ENCODE assay signal across 9 mouse cellular contexts in the genomic region with DNA sequence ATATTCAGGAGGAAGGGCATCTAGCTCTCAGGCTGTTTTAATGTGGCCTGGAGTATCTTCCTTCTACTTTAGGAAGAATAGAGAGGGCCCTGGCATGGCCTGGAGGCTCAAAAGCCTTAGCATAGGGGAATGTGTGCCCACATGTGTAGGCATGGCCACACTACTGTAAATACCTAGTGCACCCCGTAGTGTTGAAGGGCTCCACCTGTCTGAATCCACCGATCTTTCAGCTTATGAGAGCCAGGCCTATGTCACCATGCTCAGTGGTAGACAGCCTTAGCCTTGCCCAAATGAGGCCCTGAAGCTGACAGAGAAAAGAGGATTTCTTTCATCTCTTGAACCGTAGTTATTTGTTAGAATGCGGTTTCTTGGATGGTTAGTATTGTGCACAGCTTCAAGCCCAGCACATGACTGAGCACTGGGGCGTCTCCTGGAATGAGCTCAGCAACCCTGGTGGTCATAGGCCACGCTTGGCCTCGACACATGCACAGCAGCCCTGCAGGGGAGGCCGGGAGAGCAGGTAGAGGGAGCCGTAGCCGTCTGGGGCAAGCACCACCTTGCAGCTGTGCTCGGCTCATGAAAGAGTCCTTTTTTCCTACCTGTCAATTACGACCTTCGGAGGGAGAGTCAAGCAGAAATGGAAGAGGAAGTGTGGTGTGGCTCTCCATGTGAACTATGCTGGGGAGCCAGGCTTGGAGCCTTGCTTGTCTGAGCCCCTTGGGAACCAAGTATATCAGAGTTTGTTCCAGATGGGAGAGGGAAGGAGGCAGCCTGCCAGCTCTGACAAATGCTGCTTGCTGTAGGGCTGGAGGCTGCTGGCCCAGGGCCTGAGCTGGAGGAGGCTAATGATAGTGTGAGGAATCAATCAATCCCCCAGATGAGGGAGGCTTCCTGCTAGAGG. TPM values are rescaled to one million over a fixed set of nuclear protein-coding genes. Genes with fewer than 3 reads are reported as not detected.
DNase-seq lines count a peak whose midpoint lies in the region; ATAC-seq and TF ChIP-seq lines count a peak whose summit lies in the region.
"Had no signal": no experiment of that assay in that cellular context is flagged by ENCODE, and none has a peak within 500 bp of the region (broad histone marks: within the 10 kb centered on the region; RNA-seq: fewer than 3 reads in every experiment).

No protein-coding gene starts in this region.

- H3K27ac ChIP-seq in liver, embryonic 11.5 days (ENCODE audit: low read depth, low read length) = no peak overlapping the region
- peak overlapping the region; percentile 52 for H3K27ac ChIP-seq in olfactory bulb, adult 2 months (ENCODE audit: insufficient read depth, low read depth, low read length)
- no peak overlapping the region for H3K27ac ChIP-seq in thymus, adult 2 months (ENCODE audit: control insufficient read depth, insufficient read depth, low read length)

- no peak for TF ChIP-seq POLR2A in olfactory bulb, adult 2 months (IDR thresholded peaks at IDR 0.05; ENCODE audit: insufficient read depth, low read depth, low read length)
- TF ChIP-seq POLR2A in thymus, adult 2 months (IDR thresholded peaks at IDR 0.05; ENCODE audit: control insufficient read depth, extremely low read depth, insufficient read depth, low read length, poor library complexity) = no peak

- no peaks in the 10 kb centered on the region for H3K27me3 ChIP-seq in liver, embryonic 11.5 days (replicated peaks; ENCODE audit: control insufficient read depth, insufficient read depth, low read length)
- H3K27me3 ChIP-seq in thymus, adult 2 months (ENCODE audit: control insufficient read depth, insufficient read depth, low read length) = no peaks in the 10 kb centered on the region

- ATAC-seq in liver, embryonic 11.5 days (replicated peaks; ENCODE audit: low FRiP score) = 0 out of 2 replicates have a peak, but pooled peaks have one; percentile 36

- TF ChIP-seq CTCF in olfactory bulb, adult 2 months (IDR thresholded peaks at IDR 0.05; ENCODE audit: insufficient read depth, low read depth, low read length) = no peak
- no peak for TF ChIP-seq CTCF in thymus, adult 2 months (IDR thresholded peaks at IDR 0.05; ENCODE audit: borderline replicate concordance, control insufficient read depth, extremely low read depth, insufficient read depth, low read length, poor library complexity)

- WGBS in liver, embryonic 11.5 days = 50% methylated on average over 13 of the region's 13 CpGs
- 40% methylated on average over 13 of the region's 13 CpGs for WGBS in olfactory bulb, adult 2 months
- 59% methylated on average over 13 of the region's 13 CpGs for WGBS in thymus, adult 2 months

- H3K36me3 ChIP-seq in liver, embryonic 11.5 days (ENCODE audit: control insufficient read depth, insufficient read depth, low read length) = no peaks in the 10 kb centered on the region; the same call in 1 of the 2 replicates
- no peaks in the 10 kb centered on the region for H3K36me3 ChIP-seq in thymus, adult 2 months (ENCODE audit: control insufficient read depth, insufficient read depth, low read length)

- H3K9ac ChIP-seq in liver, embryonic 11.5 days (ENCODE audit: low read depth, low read length) = no peak overlapping the region

- no peaks in the 10 kb centered on the region for H3K9me3 ChIP-seq in liver, embryonic 11.5 days (ENCODE audit: control insufficient read depth, low read length)

- H3K4me1 ChIP-seq in liver, embryonic 11.5 days (replicated peaks; ENCODE audit: control insufficient read depth, insufficient read depth, low read length) = peaks cover 3% of the 10 kb centered on the region; the same call in 1 of the 2 replicates
- peaks cover 26% of the 10 kb centered on the region for H3K4me1 ChIP-seq in olfactory bulb, adult 2 months (ENCODE audit: control insufficient read depth, insufficient read depth, low read length)
- peaks cover 19% of the 10 kb centered on the region for H3K4me1 ChIP-seq in thymus, adult 2 months (replicated peaks; ENCODE audit: control insufficient read depth, insufficient read depth, low read length)

- no peak overlapping the region for H3K4me3 ChIP-seq in liver, embryonic 11.5 days (ENCODE audit: low read depth, low read length)
- no peak overlapping the region for H3K4me3 ChIP-seq in olfactory bulb, adult 2 months (ENCODE audit: insufficient read depth, low read depth, low read length)
- no peak overlapping the region for H3K4me3 ChIP-seq in thymus, adult 2 months (ENCODE audit: control insufficient read depth, insufficient read depth, low read length)

- intact Hi-C loops in heart, postnatal 25 days (cut with DNase I) = no loop called here

- peak; percentile 78 for DNase-seq in urinary bladder, postnatal 14 days (ENCODE audit: low spot score)
- no peak for DNase-seq in urinary bladder, adult 2 months (ENCODE audit: low spot score)
- peak; percentile 88 to 93 for DNase-seq in frontal cortex, adult 2 months (ENCODE audit: extremely low spot score in 1 of 2, low spot score in 1 of 2)
- peak; percentile 82 for DNase-seq in heart, postnatal 25 days (ENCODE audit: low spot score)
- peak; percentile 90 to 93 for DNase-seq in kidney, postnatal 4 days
- DNase-seq in liver, embryonic 11.5 days (ENCODE audit: low spot score) = no peak
- no peak for DNase-seq in thymus, adult 2 months

- H3K4me2 ChIP-seq in liver, embryonic 11.5 days = no peak overlapping the region

RNA-seq across cellular contexts. Expression of a gene that starts 15.8 kb away (rescaled TPM):
- 8.1 and 8.8 TPM in 2 replicates for polyA plus RNA-seq in urinary bladder, adult 2 months (2012; rRNA removed)
- polyA plus RNA-seq in frontal cortex, adult 2 months (2012; rRNA removed) = 15.8 and 19.8 TPM in 2 replicates
- total RNA-seq in heart, postnatal 25 days (2021) = 10 to 100 TPM; 11.5 to 11.7 TPM
- 16.1 and 18.7 TPM in 2 replicates for polyA plus RNA-seq in liver, embryonic 11.5 days (2014; fragmentation: Nextera tagmentation; extraction: Ambion mirVana)
- not detected in 2 replicates for polyA plus RNA-seq in olfactory bulb, adult 2 months (2012; ENCODE audit: insufficient read depth, insufficient read length, low replicate concordance, missing spikeins)
- 30.7 and 33.2 TPM in 2 replicates for polyA plus RNA-seq in thymus, adult 2 months (2012; rRNA removed)
- total RNA-seq: MEL had no signal

Comparison
In these comparisons a context has a peak if more than half of its experiments do, and no peak if none do; other contexts are left out.
1. DNase-seq: peak in urinary bladder, postnatal 14 days (single experiment), frontal cortex, adult 2 months (2 of 2), heart, postnatal 25 days (single experiment) and kidney, postnatal 4 days (2 of 2); none in urinary bladder, adult 2 months (single experiment), liver, embryonic 11.5 days (single experiment) and thymus, adult 2 months (single experiment).